Mouse (Mus musculus): Measurements from ENCODE around the gene Abca1.

DNA sequence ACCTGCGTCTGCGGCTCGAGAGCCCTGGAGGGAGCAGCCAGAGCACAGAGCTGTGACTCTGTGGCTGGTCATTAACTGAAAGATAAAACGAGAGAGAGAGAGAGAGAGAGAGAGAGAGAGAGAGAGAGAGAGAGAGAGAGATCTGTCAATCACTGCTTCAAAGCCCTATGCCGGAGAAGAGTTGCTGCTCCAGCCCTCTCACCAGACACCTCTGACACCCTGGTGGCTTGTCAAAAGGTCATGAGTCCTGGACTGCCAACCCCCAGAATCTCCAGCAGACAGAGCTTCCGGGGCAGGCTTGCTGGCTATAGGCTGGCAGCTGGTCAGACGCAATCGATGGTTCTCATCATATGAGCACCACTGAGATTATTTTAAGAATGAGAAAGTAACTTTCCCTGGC is 15.7 kb downstream of the Abca1 start:
- TF ChIP-seq CTCF (IDR thresholded peaks at IDR 0.05; ENCODE audit: low read depth): no peak
- no peak for TF ChIP-seq EP300 (IDR thresholded peaks at IDR 0.05; ENCODE audit: low read depth)
